Mouse (Mus musculus) myocyte (in vitro differentiated cells): ENCODE data around the gene Ralgps1. TPM values are rescaled to one million over a fixed set of nuclear protein-coding genes. Genes with fewer than 3 reads are reported as not detected.
A peak's percentile ranks its signal among the peaks of the same experiment; 100 is the strongest.

ENCODE experiments used
- H3K27me3 ChIP-seq: one replicate; pipeline ENCODE4 v1.6.1; 2011; ENCODE audit not compliant: control insufficient read depth, insufficient read depth, insufficient read length
- H3K36me3 ChIP-seq: one replicate; pipeline ENCODE4 v1.6.1; 2011; ENCODE audit not compliant: control insufficient read depth, insufficient read depth
- H3K4me2 ChIP-seq: one replicate; pipeline ENCODE4 v1.6.1; 2011; ENCODE audit warnings: low read depth, control low read depth
- H3K4me3 ChIP-seq: one replicate; pipeline ENCODE4 v1.5.1; 2011; ENCODE audit warnings: mild to moderate bottlenecking, control low read depth, moderate library complexity
- H3K79me2 ChIP-seq: one replicate; pipeline ENCODE4 v1.6.1; 2011; ENCODE audit not compliant: control insufficient read depth, insufficient read depth
- H3ac ChIP-seq: one replicate; pipeline ENCODE4 v1.6.1; 2011; ENCODE audit not compliant: control insufficient read depth, insufficient read length
- CEBPB ChIP-seq: IDR thresholded peaks from 2 replicates; pipeline ENCODE4 v1.6.1; 2011; ENCODE audit warnings: mild to moderate bottlenecking, moderate library complexity; ENCODE audit not compliant: poor library complexity, insufficient read depth, severe bottlenecking
- E2F4 ChIP-seq: IDR thresholded peaks from one replicate; pipeline ENCODE4 v1.6.1; 2011; ENCODE audit warnings: mild to moderate bottlenecking, control low read depth, moderate library complexity; ENCODE audit not compliant: insufficient read depth
- MAX ChIP-seq: IDR thresholded peaks from one replicate; pipeline ENCODE4 v1.6.1; 2011; ENCODE audit warnings: low read depth, mild to moderate bottlenecking, control low read depth
- MYOD1 ChIP-seq, 3 experiments: IDR thresholded peaks; one replicate each; pipeline ENCODE4 v1.6.1; 2011; ENCODE audit warnings: control low read depth in 2 of 3, low read depth in 2 of 3, mild to moderate bottlenecking in 2 of 3, moderate library complexity in 1 of 3; ENCODE audit not compliant: insufficient read length in 2 of 3, control insufficient read depth in 1 of 3
- MYOG ChIP-seq, 3 experiments: IDR thresholded peaks; one replicate each; pipeline ENCODE4 v1.6.1; 2011; ENCODE audit warnings: control low read depth in 2 of 3, low read depth in 2 of 3, mild to moderate bottlenecking in 2 of 3; ENCODE audit not compliant: insufficient read length in 2 of 3, control insufficient read depth in 1 of 3, insufficient read depth in 1 of 3
- POLR2A ChIP-seq: IDR thresholded peaks from one replicate; pipeline ENCODE4 v1.6.1; 2011; ENCODE audit warnings: low read depth, mild to moderate bottlenecking, control low read depth, moderate library complexity; ENCODE audit not compliant: insufficient read length
- POLR2AphosphoS2 ChIP-seq: IDR thresholded peaks from one replicate; pipeline ENCODE4 v1.6.1; 2011; ENCODE audit warnings: low read depth, control low read depth; ENCODE audit not compliant: insufficient read length
- REST ChIP-seq: IDR thresholded peaks from one replicate; pipeline ENCODE4 v1.6.1; 2011; ENCODE audit warnings: mild to moderate bottlenecking, control low read depth, moderate library complexity; ENCODE audit not compliant: insufficient read depth, insufficient read length
- SRF ChIP-seq: IDR thresholded peaks from one replicate; pipeline ENCODE4 v1.6.1; 2011; ENCODE audit warnings: low read depth; ENCODE audit not compliant: control insufficient read depth, insufficient read length
- TCF12 ChIP-seq: IDR thresholded peaks from one replicate; pipeline ENCODE4 v1.6.1; 2011; ENCODE audit warnings: mild to moderate bottlenecking, control low read depth; ENCODE audit not compliant: poor library complexity, insufficient read depth, severe bottlenecking
- TCF3 ChIP-seq: IDR thresholded peaks from one replicate; pipeline ENCODE4 v1.6.1; 2011; ENCODE audit warnings: low read depth, control low read depth; ENCODE audit not compliant: insufficient read length
- USF1 ChIP-seq: IDR thresholded peaks from one replicate; pipeline ENCODE4 v1.6.1; 2011; ENCODE audit warnings: low read depth, mild to moderate bottlenecking, control low read depth, moderate library complexity
- polyA plus RNA-seq: library from polyadenylated mRNA; unstranded; fragments of >200 nt; fragmentation: generic; extraction: Trizol; gene quantifications from one replicate; pipeline ENCODE4 v1.2.1, GENCODE M21; 2012; ENCODE audit warnings: missing spikeins

The Ralgps1 gene
- polyA plus RNA-seq, 1 experiment = 1.3 TPM

- H3K36me3 ChIP-seq = peaks cover 67% of the 10 kb centered on the region
- no peak overlapping the region for H3K4me3 ChIP-seq
These were observed 139.5 kb downstream of the Ralgps1 start for GRCm38 (mm10) chr2:33231788-33232187.

GRCm38 (mm10) chr2:33230701-33231100 lies 140.6 kb downstream of the Ralgps1 start:
- no peak overlapping the region for H3ac ChIP-seq
- H3K4me3 ChIP-seq = no peak overlapping the region
- H3K4me2 ChIP-seq = no peak overlapping the region
- peaks cover 65% of the 10 kb centered on the region for H3K36me3 ChIP-seq
- no peaks in the 10 kb centered on the region for H3K27me3 ChIP-seq
- TF ChIP-seq SRF (no peak), MYOG (IDR thresholded peaks at IDR 0.05; ENCODE audit: control insufficient read depth in 1 of 3, insufficient read depth in 1 of 3, insufficient read length in 2 of 3, low read depth in 2 of 3) (no peak), TCF3 (no peak), MYOD1 (IDR thresholded peaks at IDR 0.05; ENCODE audit: control insufficient read depth in 1 of 3, insufficient read length in 2 of 3, low read depth in 2 of 3) (no peak), TCF12 (no peak), USF1 (no peak), REST (no peak), CEBPB (no peak), MAX (no peak), E2F4 (no peak), POLR2A (no peak), POLR2AphosphoS2 (no peak)
- H3K79me2 ChIP-seq = peaks cover 47% of the 10 kb centered on the region

More at GRCm38 (mm10) chr2:33231788-33232187, 139.5 kb downstream of the Ralgps1 start:
- TF ChIP-seq MAX = no peak
- no peak for TF ChIP-seq TCF12
- no peak for TF ChIP-seq E2F4
- no peak for TF ChIP-seq REST
- TF ChIP-seq POLR2A = no peak
- no peak for TF ChIP-seq CEBPB
- TF ChIP-seq MYOD1 (IDR thresholded peaks at IDR 0.05; ENCODE audit: control insufficient read depth in 1 of 3, insufficient read length in 2 of 3, low read depth in 2 of 3) = no peak
- Histone ChIP-seq H3K27me3 (no peaks in the 10 kb centered on the region), H3K79me2 (peaks cover 39% of the 10 kb centered on the region), H3ac (no peak overlapping the region), H3K4me2 (no peak overlapping the region)

- H3K27me3 ChIP-seq = no peaks in the 10 kb centered on the region
- no peak overlapping the region for H3K4me3 ChIP-seq
- peaks cover 57% of the 10 kb centered on the region for H3K36me3 ChIP-seq
- TF ChIP-seq POLR2AphosphoS2 = peak; percentile 67
- no peak for TF ChIP-seq TCF3
- TF ChIP-seq POLR2A = peak; percentile 2
- TF ChIP-seq TCF12 = no peak
- no peak for TF ChIP-seq CEBPB
- TF ChIP-seq REST = no peak
- no peak for TF ChIP-seq USF1
- TF ChIP-seq E2F4 = no peak
- H3K79me2 ChIP-seq = peaks cover 64% of the 10 kb centered on the region
- H3ac ChIP-seq = no peak overlapping the region
- H3K4me2 ChIP-seq = no peak overlapping the region
These were observed 142.7 kb downstream of the Ralgps1 start for GRCm38 (mm10) chr2:33228551-33228950.

- Histone ChIP-seq H3ac (no peak overlapping the region), H3K4me3 (no peak overlapping the region), H3K27me3 (no peaks in the 10 kb centered on the region), H3K4me2 (no peak overlapping the region), H3K79me2 (peaks cover 69% of the 10 kb centered on the region), H3K36me3 (peaks cover 54% of the 10 kb centered on the region)
- TF ChIP-seq E2F4 (no peak), CEBPB (no peak), POLR2A (peak; percentile 12)
These were observed 143.2 kb downstream of the Ralgps1 start for GRCm38 (mm10) chr2:33228077-33228476.

GRCm38 (mm10) chr2:33225921-33226320 lies 145.4 kb downstream of the Ralgps1 start:
- no peak overlapping the region for H3ac ChIP-seq
- no peak overlapping the region for H3K4me2 ChIP-seq
- no peak overlapping the region for H3K4me3 ChIP-seq
- no peaks in the 10 kb centered on the region for H3K27me3 ChIP-seq
- H3K79me2 ChIP-seq = peaks cover 67% of the 10 kb centered on the region
- peaks cover 40% of the 10 kb centered on the region for H3K36me3 ChIP-seq
- peak; percentile 49 for TF ChIP-seq POLR2AphosphoS2
- TF ChIP-seq TCF12 = no peak

GRCm38 (mm10) chr2:33223656-33224358 lies 147.5 kb downstream of the Ralgps1 start:
- no peaks in the 10 kb centered on the region for H3K27me3 ChIP-seq
- no peak overlapping the region for H3K4me2 ChIP-seq
- H3K4me3 ChIP-seq = no peak overlapping the region
- TF ChIP-seq CEBPB (no peak), POLR2AphosphoS2 (peak; percentile 71)
- peaks cover 19% of the 10 kb centered on the region for H3K36me3 ChIP-seq
- H3ac ChIP-seq = no peak overlapping the region
- H3K79me2 ChIP-seq = peaks cover 63% of the 10 kb centered on the region
